Mouse (Mus musculus): ENCODE measurements around the gene Adam17. TPM values are rescaled to one million over a fixed set of nuclear protein-coding genes. Genes with fewer than 3 reads are reported as not detected.

Adam17 gene
- total RNA-seq, 1 experiment from 2014 or later, result 42.2 TPM

- DNase-seq, result no peak
Observed at GRCm38 (mm10) chr12:21362686-21363085, 10.7 kb downstream of the Adam17 start.

DNA sequence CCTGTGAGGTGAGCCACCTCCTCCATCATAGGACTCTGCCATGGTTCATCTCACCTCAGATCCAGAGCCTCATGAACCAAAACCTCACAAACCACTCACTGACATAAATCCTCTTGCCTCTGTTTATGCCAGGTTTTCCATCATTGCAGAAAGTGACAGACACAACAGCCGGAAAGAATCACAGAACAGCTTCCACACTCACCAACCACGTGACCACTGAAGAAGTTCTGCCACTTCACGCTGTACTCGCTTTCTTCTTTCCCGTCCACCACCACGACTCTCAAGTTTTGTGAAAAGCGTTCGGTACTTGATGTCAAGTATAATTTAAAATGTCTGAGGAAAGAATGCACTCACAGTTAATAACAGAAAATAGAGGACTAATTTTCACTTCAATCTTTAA is 19.8 kb downstream of the Adam17 start:
- no peak for DNase-seq

GRCm38 (mm10) chr12:21350113-21350876 is 23.1 kb downstream of the Adam17 start:
- DNase-seq, result no peak

GRCm38 (mm10) chr12:21346972-21347371 is 26.5 kb downstream of the Adam17 start:
- no peak for DNase-seq

- DNase-seq, result no peak
Observed at GRCm38 (mm10) chr12:21340674-21341073, 32.8 kb downstream of the Adam17 start.

DNA sequence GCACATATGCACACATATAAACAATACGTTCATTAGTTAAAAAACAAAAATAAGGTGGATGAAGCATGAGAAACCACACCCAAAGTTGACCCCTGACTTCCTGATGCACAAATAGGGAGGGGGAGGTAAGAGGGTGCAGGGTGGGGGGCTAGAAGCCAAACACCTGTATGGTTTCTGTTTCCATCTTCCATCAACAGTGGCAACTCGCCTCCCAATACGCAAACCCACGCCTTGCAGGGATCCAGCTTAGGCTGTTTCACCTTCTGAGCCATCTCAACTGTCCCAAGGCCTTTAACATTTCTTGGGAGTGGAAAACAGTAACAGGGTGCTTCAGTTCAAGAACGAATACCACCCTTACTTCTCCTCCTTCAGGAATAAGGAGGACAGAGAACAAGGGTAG is 36.3 kb downstream of the Adam17 start:
- no peak for DNase-seq

GRCm38 (mm10) chr12:21335869-21336268 is 37.6 kb downstream of the Adam17 start:
- no peak for DNase-seq

DNA sequence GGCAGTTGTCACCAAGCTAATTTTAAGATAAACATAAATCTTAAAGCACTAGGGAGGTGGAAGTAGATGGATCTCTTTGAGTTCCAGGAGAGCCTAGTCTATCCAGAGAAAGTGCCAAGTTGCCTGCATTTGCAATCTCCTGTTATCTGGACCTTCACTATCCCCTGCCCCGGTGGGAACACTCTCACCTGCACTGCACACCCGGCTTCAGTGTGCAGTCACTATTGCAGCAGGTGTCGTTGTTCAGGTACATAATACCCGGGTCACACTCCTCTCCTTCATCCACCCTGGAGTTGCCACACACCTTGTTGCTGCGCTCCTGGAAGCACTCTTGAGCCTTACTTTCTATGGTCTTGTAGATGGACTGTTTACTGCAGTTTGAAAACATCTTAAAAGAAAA is 39.7 kb downstream of the Adam17 start:
- no peak for DNase-seq

DNA sequence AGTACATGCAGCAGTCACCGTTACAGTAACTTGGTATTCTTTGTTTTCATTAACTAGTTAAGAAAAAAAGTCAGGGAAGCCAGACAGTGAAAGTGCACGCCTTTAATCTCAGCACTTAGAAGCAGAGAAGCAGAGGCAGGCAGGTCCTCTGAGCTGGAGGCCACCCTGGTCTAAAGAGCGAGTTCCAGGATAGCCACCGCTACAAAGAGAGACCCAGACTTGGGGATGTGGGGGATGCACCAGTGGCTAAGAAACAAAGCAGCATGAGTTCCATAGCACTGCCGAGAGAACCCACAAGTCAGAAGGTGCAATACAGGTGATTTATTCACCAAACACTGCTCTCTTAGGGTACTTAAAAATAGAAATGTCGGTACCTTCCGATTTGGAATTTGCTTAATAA is 40.4 kb downstream of the Adam17 start:
- DNase-seq, result no peak

DNA sequence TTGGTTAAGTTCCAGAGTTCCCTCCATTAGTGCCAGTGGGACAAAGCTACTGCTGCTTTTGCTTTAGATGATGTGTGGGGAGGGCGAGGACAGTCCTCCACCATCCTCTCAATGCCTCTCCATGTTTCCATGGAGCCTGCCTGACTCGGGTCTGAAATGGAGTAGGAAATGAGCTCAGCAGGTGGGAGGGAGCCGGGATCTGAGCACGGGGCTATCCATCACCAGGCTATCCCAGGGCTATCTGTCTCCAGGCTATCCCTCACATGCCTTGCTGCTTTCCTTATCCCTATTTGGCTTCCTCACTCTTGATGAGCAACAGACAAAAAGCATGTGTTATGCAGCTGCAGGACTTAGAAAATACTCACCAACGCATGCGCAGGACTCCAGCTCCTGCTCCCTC is 41.7 kb downstream of the Adam17 start:
- DNase-seq, result no peak

DNA sequence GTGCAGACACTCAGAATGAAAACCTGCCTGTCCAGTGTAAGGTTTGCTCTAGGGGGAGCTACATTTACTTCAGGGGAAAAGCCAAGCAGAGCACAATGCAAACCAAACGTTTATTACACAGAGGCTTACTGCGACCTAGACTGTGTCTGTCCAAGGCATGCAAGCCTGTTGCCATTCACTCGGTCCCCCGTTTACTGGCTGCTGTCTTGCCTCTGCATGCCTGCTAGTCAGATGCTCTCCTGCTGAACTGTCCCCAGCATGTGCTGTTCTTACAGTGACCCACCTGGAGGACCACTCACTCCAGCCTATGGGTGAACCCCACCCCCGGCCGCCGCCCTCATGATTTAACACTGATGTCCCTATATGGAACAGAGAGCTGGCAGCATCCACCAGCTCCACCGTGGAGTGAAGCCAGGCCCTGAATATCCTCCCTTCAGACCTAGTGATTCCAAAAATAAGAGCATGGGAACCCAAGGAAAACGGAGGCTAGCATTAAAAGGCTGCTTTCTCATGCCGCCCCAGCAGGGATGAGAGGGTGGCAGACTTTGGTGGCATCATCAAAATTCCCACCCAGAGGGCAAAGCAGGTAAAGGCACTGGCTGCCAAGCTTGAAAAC is 42.4 kb downstream of the Adam17 start:
- DNase-seq, result no peak

DNA sequence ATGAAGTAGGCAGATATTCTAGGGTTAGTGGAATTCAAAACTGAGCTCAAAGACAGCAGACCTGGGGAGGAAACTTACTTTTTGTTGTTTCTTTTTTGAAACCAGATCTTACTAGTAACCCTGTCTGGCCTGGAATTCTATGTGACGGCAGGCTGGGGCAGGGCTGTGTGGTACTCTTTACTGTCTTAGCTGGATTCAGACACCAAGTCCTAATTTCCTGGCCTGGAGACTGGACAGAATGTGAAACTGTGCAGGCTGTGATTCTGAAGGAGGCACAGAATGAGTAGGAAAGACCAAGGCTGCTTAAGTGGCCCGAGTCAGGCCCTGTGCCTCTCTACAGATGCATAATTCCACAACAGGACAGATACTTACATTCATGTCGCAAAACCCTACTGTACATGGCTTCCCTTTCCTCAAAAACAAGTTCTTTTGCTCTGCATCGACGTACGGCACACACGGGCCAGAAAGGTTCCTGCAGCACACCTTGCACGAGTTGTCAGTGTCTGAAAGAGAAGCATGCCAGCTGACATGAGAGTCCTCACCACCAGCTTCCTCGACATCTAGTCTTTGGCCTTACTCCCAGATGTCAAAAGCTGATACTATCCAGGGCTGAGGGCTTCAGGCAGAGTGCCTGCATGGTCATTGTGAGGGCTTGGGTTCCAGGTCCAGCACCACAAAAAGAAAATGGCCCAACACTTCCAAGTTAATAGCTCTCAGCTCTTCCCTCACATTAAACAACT is 43.6 kb downstream of the Adam17 start:
- DNase-seq, result no peak

DNA sequence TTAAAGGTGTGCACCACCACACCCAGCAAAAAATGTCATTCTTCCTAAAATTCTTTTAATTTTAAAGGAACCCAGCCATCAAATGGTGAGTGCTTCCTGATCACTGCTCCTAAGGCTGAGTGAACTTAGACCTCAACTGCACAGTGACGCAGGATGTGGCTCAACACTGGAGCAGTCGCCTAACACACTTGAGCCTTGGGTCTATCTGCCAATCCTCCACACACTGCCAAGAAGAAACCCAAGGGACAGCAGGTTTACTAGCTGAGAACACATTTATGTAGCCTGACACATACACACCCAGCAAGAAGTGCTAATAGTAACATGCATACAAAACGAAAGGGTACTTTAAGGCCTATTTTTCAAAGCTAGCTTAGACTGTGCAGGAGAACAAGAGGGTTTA is 47.1 kb downstream of the Adam17 start:
- DNase-seq, result peak; percentile 64

GRCm38 (mm10) chr12:21325266-21325665 is 48.2 kb downstream of the Adam17 start:
- DNase-seq, result no peak

GRCm38 (mm10) chr12:21324101-21324500 is 49.3 kb downstream of the Adam17 start:
- DNase-seq, result no peak

DNA sequence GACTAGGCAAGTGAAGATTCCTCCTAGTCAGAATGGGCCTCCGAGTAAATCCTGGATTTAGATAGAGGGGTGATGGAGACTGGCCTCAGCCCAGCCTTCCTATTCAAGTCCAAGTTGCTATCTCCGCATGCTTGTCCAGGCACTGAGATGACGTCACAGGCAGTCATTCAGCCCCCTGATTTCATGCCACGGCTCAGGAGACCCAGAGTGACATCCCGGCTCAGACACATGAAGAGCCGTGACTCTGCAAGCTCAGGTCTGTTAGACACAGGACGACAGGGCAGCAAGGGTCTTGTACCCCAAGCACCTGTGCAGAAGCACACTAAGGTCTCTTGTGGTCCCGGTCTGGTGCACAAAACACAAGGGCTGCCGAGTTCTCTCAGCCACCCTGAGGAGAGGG is 50.6 kb downstream of the Adam17 start:
- no peak for DNase-seq

DNA sequence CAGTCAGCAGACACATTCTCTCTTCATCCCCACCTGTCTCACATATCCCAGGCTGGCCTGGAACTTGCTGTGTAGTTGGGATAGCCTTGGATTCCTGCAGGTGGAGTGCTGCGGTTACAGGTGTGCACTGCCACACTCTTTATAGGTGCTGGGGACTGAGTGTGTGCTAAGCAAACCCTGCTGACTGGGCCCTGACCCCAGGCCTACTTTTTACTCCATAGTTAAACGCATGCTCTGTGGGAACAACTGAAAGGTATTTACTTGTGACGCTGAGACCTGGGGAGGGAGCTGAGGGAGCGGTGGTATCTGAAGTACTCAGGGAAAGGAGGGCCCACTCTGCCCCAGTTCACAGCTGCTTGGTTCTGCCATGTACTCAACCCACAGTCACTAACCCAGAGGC is 51.1 kb downstream of the Adam17 start:
- DNase-seq, result no peak

- no peak for DNase-seq
Observed at GRCm38 (mm10) chr12:21321170-21321569, 52.3 kb downstream of the Adam17 start.

- no peak for DNase-seq
Observed at GRCm38 (mm10) chr12:21320317-21320716, 53.1 kb downstream of the Adam17 start.

DNA sequence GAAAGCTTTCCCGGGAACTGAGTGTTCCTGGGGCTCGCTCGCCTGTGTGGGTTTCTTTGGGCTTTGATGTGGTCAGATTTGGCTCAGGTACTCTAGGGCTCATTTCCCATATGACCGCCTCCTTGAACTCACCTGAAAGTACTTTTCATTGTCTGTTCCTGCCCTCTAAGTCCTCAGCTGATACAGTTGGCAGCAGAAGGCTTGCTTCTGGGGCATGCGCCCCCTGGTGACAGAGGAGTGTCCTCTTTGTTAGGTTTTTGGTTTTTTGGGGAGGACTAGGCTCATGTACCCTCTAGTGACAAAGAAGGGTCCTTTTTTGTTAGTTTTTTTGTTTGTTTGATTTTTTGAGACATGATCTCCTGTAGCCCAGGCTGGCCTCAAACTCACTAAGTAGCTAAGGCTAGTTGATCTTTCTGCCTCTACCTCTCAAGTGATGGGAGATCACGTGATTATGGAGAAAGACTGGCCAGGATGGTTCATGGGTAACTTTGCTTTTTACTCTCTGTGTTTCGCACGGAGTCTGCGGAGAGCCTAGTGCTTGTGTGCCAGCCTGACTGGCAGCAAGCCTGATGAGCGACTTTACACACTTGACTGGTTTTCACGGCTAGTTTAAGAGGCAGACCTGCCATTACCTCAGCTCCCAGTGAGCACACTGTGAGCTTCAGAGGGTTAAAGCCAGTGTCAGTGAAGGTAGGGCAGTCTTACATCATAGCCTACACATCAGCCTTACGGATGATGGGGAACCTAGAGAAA is 55.1 kb downstream of the Adam17 start:
- peak; percentile 81 for DNase-seq

- peak; percentile 61 for DNase-seq
Observed at GRCm38 (mm10) chr12:21316869-21317265, 56.6 kb downstream of the Adam17 start.
